Mouse (Mus musculus) heart, adult 2 months (tissue): ENCODE results near the gene Ddx52.

ENCODE experiments used
- CTCF ChIP-seq: fragments of 200-600 bp; IDR thresholded peaks from 2 replicates; pipeline ENCODE4 v1.8.1; 2022; ENCODE audit warnings: antibody characterized with exemption, mild to moderate bottlenecking, moderate library complexity
- EP300 ChIP-seq: fragments of 200-500 bp; IDR thresholded peaks from 2 replicates; pipeline ENCODE4 v1.6.1; 2011; ENCODE audit warnings: low read depth, low read length, control low read depth; ENCODE audit not compliant: insufficient read depth
- POLR2A ChIP-seq: fragments of 200-500 bp; IDR thresholded peaks from 2 replicates; pipeline ENCODE4 v1.6.1; 2011; ENCODE audit warnings: mild to moderate bottlenecking, low read depth, low read length, control low read depth; ENCODE audit not compliant: insufficient read depth

- TF ChIP-seq EP300, result no peak
- no peak for TF ChIP-seq CTCF
- no peak for TF ChIP-seq POLR2A
Measured at GRCm38 (mm10) chr11:84001257-84001656, 59.4 kb downstream of the Ddx52 start.
